Mouse (Mus musculus) mesoderm, embryonic 11.5 days (tissue): ENCODE data around the gene Ust.

Experiments used
- DNase-seq: peaks from one replicate; pipeline ENCODE4 v3.0.0-alpha.2; 2012; ENCODE audit warnings: low read depth, low spot score

Gene Ust

GRCm38 (mm10) chr10:8226650-8227049, 292.0 kb downstream of the Ust start:
- no peak for DNase-seq

- no peak for DNase-seq
These were observed 294.0 kb downstream of the Ust start for GRCm38 (mm10) chr10:8224641-8225040.

GRCm38 (mm10) chr10:8224046-8224445, 294.6 kb downstream of the Ust start:
- no peak for DNase-seq

- DNase-seq, result no peak
These were observed 301.7 kb downstream of the Ust start for GRCm38 (mm10) chr10:8216946-8217345.

GRCm38 (mm10) chr10:8215181-8215580, 303.4 kb downstream of the Ust start:
- DNase-seq, result no peak

- DNase-seq, result peak; percentile 82
These were observed 304.7 kb downstream of the Ust start for GRCm38 (mm10) chr10:8213906-8214421.

- DNase-seq, result no peak
These were observed 305.2 kb downstream of the Ust start for GRCm38 (mm10) chr10:8213266-8213905.

GRCm38 (mm10) chr10:8212611-8213226, 305.9 kb downstream of the Ust start:
- no peak for DNase-seq

GRCm38 (mm10) chr10:8211694-8212093, 306.9 kb downstream of the Ust start:
- DNase-seq, result no peak

- no peak for DNase-seq
These were observed 308.3 kb downstream of the Ust start for GRCm38 (mm10) chr10:8210366-8210765.

- no peak for DNase-seq
These were observed 311.3 kb downstream of the Ust start for GRCm38 (mm10) chr10:8207358-8207757.

GRCm38 (mm10) chr10:8203681-8204080, 314.9 kb downstream of the Ust start:
- DNase-seq, result no peak

- no peak for DNase-seq
These were observed 318.8 kb downstream of the Ust start for GRCm38 (mm10) chr10:8199816-8200215.

GRCm38 (mm10) chr10:8199026-8199756, 319.4 kb downstream of the Ust start:
- no peak for DNase-seq

- DNase-seq, result no peak
These were observed 321.0 kb downstream of the Ust start for GRCm38 (mm10) chr10:8197661-8198060.

- DNase-seq, result peak; percentile 82
These were observed 322.3 kb downstream of the Ust start for GRCm38 (mm10) chr10:8196300-8196699.

- DNase-seq, result no peak
These were observed 322.9 kb downstream of the Ust start for GRCm38 (mm10) chr10:8195730-8196129.

GRCm38 (mm10) chr10:8189331-8189981, 329.2 kb downstream of the Ust start:
- DNase-seq, result no peak

GRCm38 (mm10) chr10:8185586-8185985, 333.0 kb downstream of the Ust start:
- no peak for DNase-seq

- DNase-seq, result no peak
These were observed 333.9 kb downstream of the Ust start for GRCm38 (mm10) chr10:8184711-8185110.

- no peak for DNase-seq
These were observed 335.5 kb downstream of the Ust start for GRCm38 (mm10) chr10:8183171-8183570.

GRCm38 (mm10) chr10:8181596-8182185, 336.9 kb downstream of the Ust start:
- no peak for DNase-seq
